Mouse (Mus musculus): ENCODE measurements at regions not wholly inside any gene's neighbourhood (a gene's known extent, or its start where the extent isn't known, plus 50 kb on each side); places are given as distances from the start of the nearest gene placed in this dataset.

GRCm38 (mm10) chr7:71873817-71874216 is 432.6 kb downstream of the Mctp2 start:
- DNase-seq (ENCODE audit: low spot score in 2 of 2): no peak

- DNase-seq (ENCODE audit: low spot score in 2 of 2): no peak
Observed at GRCm38 (mm10) chr7:71872912-71873311, 433.5 kb downstream of the Mctp2 start.

DNA sequence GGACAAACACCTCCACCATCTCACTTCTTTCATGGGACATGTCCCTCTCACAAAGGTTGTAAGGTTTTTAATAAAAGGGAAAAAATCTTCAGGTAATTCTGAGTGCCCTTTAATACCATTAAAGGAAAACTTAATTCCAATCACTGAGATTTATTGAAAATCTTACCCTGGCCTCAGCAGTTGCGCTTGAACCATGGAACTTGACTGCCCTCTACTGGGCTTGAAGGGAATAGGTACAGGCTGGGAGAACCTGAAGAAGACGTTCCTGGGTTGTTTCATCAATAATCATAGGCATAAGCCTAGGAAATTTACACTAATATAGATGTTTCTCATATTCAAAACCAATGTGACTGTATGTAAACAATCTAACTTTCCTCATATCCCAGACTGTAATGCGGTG is 439.3 kb downstream of the Mctp2 start:
- DNase-seq (ENCODE audit: low spot score in 2 of 2): no peak

DNA sequence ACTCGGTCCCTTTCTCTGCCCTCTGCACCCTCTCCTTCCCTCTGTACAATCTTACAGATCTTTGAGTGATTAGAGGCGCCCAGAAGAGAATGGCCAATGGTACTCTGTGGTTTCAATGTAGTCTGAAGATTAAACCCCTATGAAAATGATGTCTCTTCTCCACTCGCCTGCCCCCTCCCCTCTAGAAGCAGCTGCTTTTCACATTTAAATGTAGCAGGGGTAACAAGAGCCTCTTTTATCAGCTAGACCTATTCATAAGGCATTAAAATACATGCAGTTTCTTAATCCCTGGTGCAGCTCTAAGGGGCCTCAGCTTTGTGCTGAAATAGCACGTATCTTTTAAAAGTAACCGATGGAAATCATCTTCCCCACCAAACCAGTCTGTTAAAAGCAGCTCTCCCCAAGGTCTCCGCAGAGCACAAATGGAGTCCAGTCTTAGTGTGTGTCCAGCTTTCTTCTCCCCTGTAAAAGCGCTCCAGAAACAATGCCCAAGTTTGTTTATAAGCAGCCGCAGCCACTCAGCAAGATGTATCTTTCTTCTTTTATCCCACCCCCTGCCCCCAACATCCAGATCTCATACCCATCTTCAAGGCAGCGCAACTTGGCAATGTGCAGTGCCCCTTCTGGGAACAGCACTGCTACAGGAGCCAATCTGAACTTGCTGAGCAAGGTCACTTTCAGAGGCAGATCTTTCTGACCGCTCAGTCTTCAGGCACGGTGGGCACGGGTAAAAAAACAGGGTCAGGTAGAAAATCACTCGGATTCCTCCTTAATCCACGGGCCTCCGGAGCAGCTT is 440.8 kb downstream of the Mctp2 start:
- no peak for DNase-seq (ENCODE audit: low spot score in 2 of 2)

GRCm38 (mm10) chr7:71852864-71853263 is 453.5 kb downstream of the Mctp2 start:
- DNase-seq (ENCODE audit: low spot score in 2 of 2): no peak

DNA sequence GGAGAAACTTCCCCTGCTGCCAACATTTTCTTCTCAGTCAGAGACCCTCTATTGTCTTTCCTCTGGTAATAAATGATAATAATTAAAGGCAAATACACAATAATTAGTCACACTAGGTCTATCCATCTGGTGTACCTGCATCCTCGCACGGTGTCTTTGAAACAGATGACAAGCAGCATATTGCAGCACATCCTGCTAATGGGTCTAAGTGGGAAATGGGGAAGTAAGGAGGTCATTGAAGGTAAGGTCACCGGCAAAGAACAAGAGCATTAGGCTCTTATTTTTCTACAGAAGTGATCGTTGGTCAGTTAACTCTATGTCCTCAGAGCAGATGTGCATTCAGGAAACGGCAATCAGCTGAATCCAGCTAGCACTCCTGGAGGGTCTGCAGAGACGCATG is 457.2 kb downstream of the Mctp2 start:
- DNase-seq (ENCODE audit: low spot score in 2 of 2): no peak

DNA sequence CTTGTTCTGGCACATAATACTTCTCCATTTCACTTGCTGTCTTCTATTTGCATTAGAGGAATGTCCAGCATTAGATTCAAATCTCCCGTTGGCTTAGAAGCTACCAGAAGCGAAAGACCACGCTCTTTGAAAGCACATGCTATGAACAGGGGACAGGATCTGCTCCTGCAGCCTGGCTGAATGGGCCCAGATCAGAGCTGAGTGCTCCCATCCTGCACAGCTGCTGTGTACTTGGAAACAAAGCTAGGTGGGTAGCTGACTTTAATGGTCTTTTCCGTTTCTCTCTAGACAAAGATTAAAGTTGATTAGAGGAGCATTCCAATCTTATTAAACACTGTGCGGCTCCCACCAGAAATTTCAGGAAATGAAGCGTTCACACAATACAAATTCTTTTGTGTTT is 468.6 kb downstream of the Mctp2 start:
- DNase-seq (ENCODE audit: low spot score in 2 of 2): no peak

DNA sequence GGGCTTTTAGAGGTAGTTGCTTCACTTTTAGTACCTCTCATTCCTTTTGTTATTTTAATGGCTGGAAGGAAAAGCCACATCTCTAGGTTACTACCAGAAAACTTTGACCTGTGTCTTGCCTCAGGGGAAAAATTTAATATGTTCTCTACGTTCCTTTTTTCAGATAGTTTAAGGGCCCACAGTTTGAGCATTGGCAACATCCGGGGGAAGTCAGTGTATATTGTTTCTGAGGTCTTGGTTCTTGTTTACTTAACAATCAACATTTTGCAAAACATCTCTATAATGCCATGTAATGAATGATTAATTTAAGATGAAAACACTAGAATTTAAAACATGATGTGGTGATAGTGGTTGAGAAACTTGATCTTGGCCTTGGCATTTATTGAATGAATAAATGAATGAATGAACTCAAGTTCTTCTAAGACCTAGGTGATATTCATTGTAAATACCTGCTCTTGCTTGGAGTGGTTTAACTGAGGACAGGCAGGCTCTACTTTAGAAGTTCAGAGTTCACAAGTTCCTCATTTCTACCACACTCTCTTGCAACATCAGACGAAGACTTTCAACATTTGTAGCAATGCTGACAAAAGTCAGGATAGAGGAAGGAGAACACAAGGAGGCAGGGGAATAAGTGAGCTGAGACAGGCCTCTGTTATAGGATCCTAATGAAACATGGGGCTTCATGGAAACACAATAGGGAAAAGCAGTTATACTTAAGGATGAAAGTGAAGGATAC is 474.4 kb downstream of the Mctp2 start:
- DNase-seq (ENCODE audit: low spot score in 2 of 2): no peak

DNA sequence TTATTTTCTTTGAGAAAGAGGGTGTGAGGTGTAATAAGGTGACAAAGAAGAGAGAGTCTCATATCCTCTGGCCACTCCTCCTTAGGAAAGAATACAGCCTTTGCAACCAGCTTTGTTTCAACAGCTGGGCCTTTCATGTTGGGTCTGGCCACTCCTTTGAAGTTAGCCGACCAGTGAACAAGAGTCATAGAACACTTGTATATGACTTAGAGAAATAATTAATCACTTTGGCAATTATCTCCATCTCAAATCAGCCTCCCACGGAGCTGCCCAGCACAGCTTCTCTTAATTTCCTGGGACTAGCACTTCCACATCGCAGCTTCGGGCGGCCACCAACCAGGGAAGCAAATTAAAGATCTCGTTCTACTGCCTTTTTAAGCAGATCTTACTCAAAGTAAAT is 476.8 kb downstream of the Mctp2 start:
- no peak for DNase-seq (ENCODE audit: low spot score in 2 of 2)

DNA sequence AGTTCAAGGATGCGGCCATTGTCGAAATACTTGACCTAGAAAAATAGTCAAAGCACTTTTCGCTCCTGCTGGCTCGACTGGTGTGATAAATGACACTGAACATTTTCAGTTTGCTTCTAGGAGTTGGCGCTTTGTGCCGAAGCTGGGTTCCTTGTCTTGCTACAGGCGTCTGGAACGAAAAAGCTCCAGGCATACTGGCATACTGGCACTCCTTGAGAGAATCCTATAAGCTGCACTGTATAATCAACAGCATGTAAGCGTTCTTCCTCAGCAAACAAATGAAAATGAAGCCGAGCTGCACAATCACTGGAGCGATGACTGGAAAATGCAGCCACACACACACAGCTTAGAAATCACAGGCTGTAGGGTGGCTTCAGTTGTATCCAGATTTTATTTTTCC is 464.9 kb upstream of the Gm10295 start:
- no peak for DNase-seq (ENCODE audit: low spot score in 2 of 2)

- no peak for DNase-seq (ENCODE audit: low spot score in 2 of 2)
Observed at GRCm38 (mm10) chr7:71794201-71794600, 442.9 kb upstream of the Gm10295 start.

- no peak for DNase-seq (ENCODE audit: low spot score in 2 of 2)
Observed at GRCm38 (mm10) chr7:71788401-71788800, 437.1 kb upstream of the Gm10295 start.

GRCm38 (mm10) chr7:71782496-71782895 is 431.2 kb upstream of the Gm10295 start:
- DNase-seq (ENCODE audit: low spot score in 2 of 2): no peak

GRCm38 (mm10) chr7:71749886-71750285 is 398.6 kb upstream of the Gm10295 start:
- DNase-seq (ENCODE audit: low spot score in 2 of 2): no peak

- no peak for DNase-seq (ENCODE audit: low spot score in 2 of 2)
Observed at GRCm38 (mm10) chr7:71746118-71746897, 395.0 kb upstream of the Gm10295 start.

GRCm38 (mm10) chr7:71728509-71728908 is 377.2 kb upstream of the Gm10295 start:
- no peak for DNase-seq (ENCODE audit: low spot score in 2 of 2)

- no peak for DNase-seq (ENCODE audit: low spot score in 2 of 2)
Observed at GRCm38 (mm10) chr7:71708209-71708608, 356.9 kb upstream of the Gm10295 start.

DNA sequence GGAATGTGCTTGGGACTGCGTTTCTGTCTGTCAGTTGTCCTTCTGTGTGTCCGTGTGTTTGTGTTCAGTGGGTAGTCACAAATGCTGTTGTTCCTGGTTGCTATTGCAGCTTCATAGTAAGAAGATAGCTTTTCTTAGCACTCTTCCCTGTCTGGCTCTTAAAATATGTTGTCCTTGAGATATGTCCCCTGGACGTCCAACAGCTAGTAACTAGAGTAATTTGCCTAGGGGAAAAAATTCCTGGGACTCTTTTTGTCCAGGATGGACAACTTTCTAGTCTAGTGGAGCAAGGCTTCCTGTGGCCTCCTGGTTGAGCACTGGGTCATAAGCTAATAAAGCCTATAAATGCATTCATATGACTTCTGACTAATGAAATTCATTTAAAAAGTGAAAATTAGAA is 354.9 kb upstream of the Gm10295 start:
- DNase-seq (ENCODE audit: low spot score in 2 of 2): no peak

GRCm38 (mm10) chr7:71705426-71706050 is 354.3 kb upstream of the Gm10295 start:
- peak in 1 of 2 experiments; percentile 3 for DNase-seq (ENCODE audit: low spot score in 2 of 2)

- no peak for DNase-seq (ENCODE audit: low spot score in 2 of 2)
Observed at GRCm38 (mm10) chr7:71704661-71705240, 353.5 kb upstream of the Gm10295 start.
